Mouse (Mus musculus) neural tube, embryonic 13.5 days (tissue): Measurements from ENCODE around the gene Lsm14b. TPM values are rescaled to one million over a fixed set of nuclear protein-coding genes. Genes with fewer than 3 reads are reported as not detected.

Source experiments
- ATAC-seq: fragments of 200-750 bp; cut with Nextera tagmentation; 2 replicates; pipeline ENCODE4 v1.8.0; 2017; ENCODE audit warnings: low read depth, mild to moderate bottlenecking, moderate TSS enrichment, moderate library complexity
- H3K27ac ChIP-seq: fragments of 300-500 bp; sonication (generic); replicated peaks from 2 replicates; pipeline ENCODE4 v1.5.1; 2015; ENCODE audit warnings: moderate library complexity, mild to moderate bottlenecking, inconsistent platforms
- H3K27me3 ChIP-seq: fragments of 300-500 bp; sonication (generic); 2 replicates; pipeline ENCODE4 v1.6.1; 2015; ENCODE audit warnings: mild to moderate bottlenecking, inconsistent platforms
- H3K36me3 ChIP-seq: fragments of 300-500 bp; sonication (generic); 2 replicates; pipeline ENCODE4 v1.6.1; 2015; ENCODE audit warnings: mild to moderate bottlenecking, inconsistent platforms
- H3K4me1 ChIP-seq: fragments of 300-500 bp; sonication (generic); replicated peaks from 2 replicates; pipeline ENCODE4 v1.6.1; 2015; ENCODE audit warnings: inconsistent platforms
- H3K4me2 ChIP-seq: fragments of 300-500 bp; sonication (generic); 2 replicates; pipeline ENCODE4 v1.6.1; 2015; ENCODE audit warnings: inconsistent platforms, mild to moderate bottlenecking, moderate library complexity
- H3K4me3 ChIP-seq: fragments of 300-500 bp; sonication (generic); 2 replicates; pipeline ENCODE4 v1.5.1; 2015; ENCODE audit warnings: mild to moderate bottlenecking, inconsistent platforms
- H3K9ac ChIP-seq: fragments of 300-500 bp; sonication (generic); 2 replicates; pipeline ENCODE4 v1.6.1; 2015; ENCODE audit warnings: moderate library complexity, mild to moderate bottlenecking, inconsistent platforms
- H3K9me3 ChIP-seq: fragments of 300-500 bp; sonication (generic); 2 replicates; pipeline ENCODE4 v1.6.1; 2016; ENCODE audit warnings: inconsistent platforms
- WGBS: fragments of 180-500 bp; shearing (Covaris S2); methylation state at CpG from one replicate; pipeline ENCODE4 v1.1.7; 2015; 5-methylcytosine and 5-hydroxymethylcytosine counted together
- polyA plus RNA-seq: library from polyadenylated mRNA; unstranded; fragments of >200 nt; fragmentation: Nextera tagmentation; extraction: Ambion mirVana; gene quantifications from 2 replicates; pipeline ENCODE4 v1.2.1, GENCODE M21; 2015

Lsm14b gene
- polyA plus RNA-seq, 1 experiment from 2014 or later: 19.7 TPM

DNA sequence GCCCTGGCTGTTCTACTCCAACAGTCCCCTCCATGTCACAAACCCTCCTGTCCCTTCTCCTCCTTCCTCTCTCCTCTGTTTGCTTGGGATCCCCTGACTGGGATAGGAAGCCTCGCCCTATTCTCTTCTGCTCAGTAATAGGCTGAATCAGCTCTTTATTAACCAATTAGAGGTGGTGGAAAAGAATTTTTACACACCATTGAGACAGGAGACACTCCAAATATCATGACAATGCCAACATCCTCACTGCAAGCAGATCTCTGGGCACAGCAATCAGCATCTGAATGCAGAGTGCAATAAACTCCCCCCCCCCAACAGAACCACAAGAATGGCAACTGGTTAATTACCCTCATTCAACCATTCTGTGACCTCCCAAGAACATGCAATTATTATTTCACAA, 35.7 kb upstream of the Lsm14b start:
- H3K27me3 ChIP-seq: no peaks in the 10 kb centered on the region
- no peaks in the 10 kb centered on the region for H3K36me3 ChIP-seq
- no peak overlapping the region for H3K27ac ChIP-seq
- WGBS: 9% methylated on average over 1 of the region's 1 CpGs
- no peaks in the 10 kb centered on the region for H3K4me1 ChIP-seq
- H3K4me3 ChIP-seq: no peak overlapping the region
- no peak overlapping the region for H3K4me2 ChIP-seq
- ATAC-seq: no peak
- no peak overlapping the region for H3K9ac ChIP-seq
- no peaks in the 10 kb centered on the region for H3K9me3 ChIP-seq

DNA sequence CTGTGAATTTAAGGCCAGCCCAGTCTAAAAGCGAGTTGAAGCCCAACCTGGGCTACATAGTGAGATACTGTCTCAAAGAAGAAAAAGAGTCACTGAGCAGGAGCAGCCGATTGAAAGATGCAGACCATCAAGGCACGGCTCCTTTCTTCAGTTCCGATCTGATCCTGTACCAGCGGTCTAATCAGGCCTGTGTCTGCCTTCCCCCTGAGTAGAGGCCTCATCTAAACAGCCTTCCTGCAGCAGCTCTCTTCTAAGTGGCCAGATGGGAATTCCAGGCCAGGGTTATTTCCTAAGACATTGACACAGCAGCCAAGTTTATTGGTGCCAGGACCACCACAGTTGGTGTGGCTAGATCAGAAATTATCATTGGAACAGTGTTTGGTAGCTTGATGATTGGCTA, 31.7 kb upstream of the Lsm14b start:
- Histone ChIP-seq H3K9me3 (no peaks in the 10 kb centered on the region), H3K27me3 (no peaks in the 10 kb centered on the region), H3K9ac (no peak overlapping the region), H3K4me1 (no peaks in the 10 kb centered on the region), H3K4me2 (no peak overlapping the region), H3K27ac (no peak overlapping the region), H3K4me3 (no peak overlapping the region), H3K36me3 (no peaks in the 10 kb centered on the region)
- WGBS: 81% methylated on average over 5 of the region's 5 CpGs
- ATAC-seq: no peak

GRCm38 (mm10) chr2:179998431-179998830, 26.4 kb upstream of the Lsm14b start:
- Histone ChIP-seq H3K4me1 (no peaks in the 10 kb centered on the region), H3K4me3 (no peak overlapping the region), H3K27ac (no peak overlapping the region), H3K9ac (no peak overlapping the region), H3K9me3 (no peaks in the 10 kb centered on the region), H3K4me2 (no peak overlapping the region), H3K36me3 (no peaks in the 10 kb centered on the region), H3K27me3 (no peaks in the 10 kb centered on the region)
- WGBS: 81% methylated on average over 4 of the region's 4 CpGs
- ATAC-seq: no peak

DNA sequence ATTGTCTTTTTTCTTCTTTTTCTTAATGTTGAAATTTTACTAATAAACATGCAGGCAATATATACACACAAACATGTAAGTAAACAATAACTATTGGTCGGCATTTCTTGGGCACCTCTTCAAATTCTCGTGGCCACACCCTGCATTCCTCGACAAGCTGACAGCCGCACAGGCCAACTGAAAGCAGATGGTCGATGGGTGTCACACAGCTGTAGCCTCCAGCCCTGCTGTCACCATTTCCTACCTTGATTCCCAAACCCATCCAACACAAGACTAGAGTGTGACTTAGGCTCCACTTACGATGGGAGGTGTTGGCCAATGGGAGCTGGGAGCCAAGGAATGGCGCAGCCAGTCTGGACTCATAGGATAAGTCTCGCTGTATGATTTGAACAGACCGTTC, 23.2 kb upstream of the Lsm14b start:
- H3K27ac ChIP-seq: no peak overlapping the region
- no peaks in the 10 kb centered on the region for H3K27me3 ChIP-seq
- no peak overlapping the region for H3K9ac ChIP-seq
- H3K36me3 ChIP-seq: no peaks in the 10 kb centered on the region
- no peak for ATAC-seq
- H3K9me3 ChIP-seq: no peaks in the 10 kb centered on the region
- no peak overlapping the region for H3K4me3 ChIP-seq
- WGBS: 94% methylated on average over 9 of the region's 9 CpGs
- H3K4me2 ChIP-seq: no peak overlapping the region
- no peaks in the 10 kb centered on the region for H3K4me1 ChIP-seq

GRCm38 (mm10) chr2:180005656-180006351, 19.0 kb upstream of the Lsm14b start:
- ATAC-seq: no peak
- no peak overlapping the region for H3K27ac ChIP-seq
- no peak overlapping the region for H3K4me3 ChIP-seq
- no peak overlapping the region for H3K4me2 ChIP-seq
- 66% methylated on average over 5 of the region's 5 CpGs for WGBS
- H3K36me3 ChIP-seq: no peaks in the 10 kb centered on the region
- H3K9ac ChIP-seq: no peak overlapping the region
- no peaks in the 10 kb centered on the region for H3K9me3 ChIP-seq
- H3K4me1 ChIP-seq: no peaks in the 10 kb centered on the region
- no peaks in the 10 kb centered on the region for H3K27me3 ChIP-seq

GRCm38 (mm10) chr2:180006352-180007017, 18.3 kb upstream of the Lsm14b start:
- H3K27ac ChIP-seq: no peak overlapping the region
- ATAC-seq: no peak

DNA sequence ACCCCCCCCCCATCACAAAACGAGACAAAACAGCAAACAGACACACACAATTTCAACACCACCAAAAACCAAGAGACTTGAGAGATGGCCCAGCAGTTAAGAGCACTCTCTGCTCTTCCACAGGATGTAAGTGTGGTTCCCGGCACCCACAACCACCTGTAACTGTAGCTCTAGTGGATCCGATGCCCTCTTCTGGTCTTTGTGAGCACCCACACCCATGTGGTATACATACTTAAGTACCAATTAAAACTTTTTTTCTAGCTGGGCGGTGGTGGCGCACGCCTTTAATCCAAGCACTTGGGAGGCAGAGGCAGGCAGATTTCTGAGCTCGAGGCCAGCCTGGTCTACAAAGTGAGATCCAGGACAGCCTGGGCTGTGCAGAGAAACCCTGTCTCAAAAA, 14.1 kb upstream of the Lsm14b start:
- H3K4me1 ChIP-seq: no peaks in the 10 kb centered on the region
- H3K4me2 ChIP-seq: no peak overlapping the region
- WGBS: 94% methylated on average over 7 of the region's 7 CpGs
- H3K9me3 ChIP-seq: no peaks in the 10 kb centered on the region
- no peak overlapping the region for H3K27ac ChIP-seq
- no peak overlapping the region for H3K9ac ChIP-seq
- H3K4me3 ChIP-seq: no peak overlapping the region
- no peak for ATAC-seq
- no peaks in the 10 kb centered on the region for H3K36me3 ChIP-seq
- H3K27me3 ChIP-seq: no peaks in the 10 kb centered on the region

More at GRCm38 (mm10) chr2:180006352-180007017, 18.3 kb upstream of the Lsm14b start:
- Histone ChIP-seq H3K4me2 (no peak overlapping the region), H3K4me1 (no peaks in the 10 kb centered on the region), H3K4me3 (no peak overlapping the region), H3K9ac (no peak overlapping the region), H3K36me3 (no peaks in the 10 kb centered on the region), H3K9me3 (no peaks in the 10 kb centered on the region), H3K27me3 (no peaks in the 10 kb centered on the region)
- WGBS: 55% methylated on average over 9 of the region's 9 CpGs

DNA sequence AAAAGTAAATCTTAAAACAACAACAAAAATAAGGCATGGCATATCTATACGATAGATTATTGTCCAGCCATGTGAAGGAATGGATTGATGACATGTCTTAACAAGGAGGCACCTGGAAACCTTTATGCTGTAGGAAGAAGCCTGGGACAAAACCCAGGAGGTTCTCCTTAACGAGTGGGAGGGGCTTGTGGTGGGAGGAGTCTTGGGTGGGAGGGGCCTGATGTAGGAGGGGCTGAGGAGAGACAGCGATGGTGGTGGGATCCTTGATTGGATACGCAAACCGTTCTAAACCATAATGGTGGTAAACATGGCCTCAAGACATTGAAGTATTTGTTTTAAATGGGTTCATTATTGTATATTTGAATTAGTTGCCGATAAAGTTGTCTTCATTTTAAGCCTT, 13.4 kb upstream of the Lsm14b start:
- Histone ChIP-seq H3K27me3 (no peaks in the 10 kb centered on the region), H3K4me3 (no peak overlapping the region), H3K27ac (no peak overlapping the region), H3K36me3 (no peaks in the 10 kb centered on the region), H3K9ac (no peak overlapping the region), H3K4me2 (no peak overlapping the region), H3K9me3 (no peaks in the 10 kb centered on the region), H3K4me1 (no peaks in the 10 kb centered on the region)
- WGBS: 86% methylated on average over 6 of the region's 6 CpGs
- ATAC-seq: no peak

- Histone ChIP-seq H3K4me2 (no peak overlapping the region), H3K27ac (no peak overlapping the region), H3K9me3 (no peaks in the 10 kb centered on the region), H3K9ac (no peak overlapping the region), H3K4me1 (peaks cover 3% of the 10 kb centered on the region; the same call in 1 of the 2 replicates), H3K27me3 (no peaks in the 10 kb centered on the region; the same call in 1 of the 2 replicates), H3K4me3 (no peak overlapping the region), H3K36me3 (no peaks in the 10 kb centered on the region)
- WGBS: 93% methylated on average over 7 of the region's 7 CpGs
- no peak for ATAC-seq
Observed at GRCm38 (mm10) chr2:180013686-180014085, 11.1 kb upstream of the Lsm14b start.

DNA sequence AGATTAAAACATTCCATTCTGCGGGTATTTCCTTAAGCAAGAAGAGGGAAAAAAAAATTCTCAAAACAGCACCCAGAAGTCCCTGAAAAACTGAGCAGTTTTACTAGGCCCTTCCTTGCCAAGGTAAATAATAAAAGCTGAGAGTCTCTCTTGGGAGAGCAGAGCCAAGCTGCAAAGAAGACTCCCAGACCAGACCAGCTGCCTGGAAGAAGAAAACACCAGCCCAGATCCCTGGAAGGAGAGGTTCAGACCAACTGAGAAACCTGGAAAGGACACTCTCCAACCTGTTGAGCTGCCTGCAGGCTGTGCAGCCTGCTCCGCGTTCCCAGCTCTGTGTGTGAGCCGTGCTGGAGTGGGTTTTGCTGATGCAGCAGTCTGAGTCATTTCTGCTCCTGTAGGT, 7.2 kb upstream of the Lsm14b start:
- no peaks in the 10 kb centered on the region for H3K36me3 ChIP-seq
- H3K4me1 ChIP-seq: peaks cover 6% of the 10 kb centered on the region; the same call in 1 of the 2 replicates
- 71% methylated on average over 4 of the region's 4 CpGs for WGBS
- H3K9me3 ChIP-seq: no peaks in the 10 kb centered on the region
- no peak overlapping the region for H3K4me2 ChIP-seq
- no peak for ATAC-seq
- H3K27ac ChIP-seq: no peak overlapping the region
- no peak overlapping the region for H3K4me3 ChIP-seq
- peaks cover 26% of the 10 kb centered on the region for H3K27me3 ChIP-seq
- no peak overlapping the region for H3K9ac ChIP-seq

- Histone ChIP-seq H3K9me3 (no peaks in the 10 kb centered on the region), H3K27ac (no peak overlapping the region), H3K4me3 (no peak overlapping the region), H3K4me2 (no peak overlapping the region), H3K27me3 (peaks cover 35% of the 10 kb centered on the region), H3K9ac (no peak overlapping the region), H3K36me3 (no peaks in the 10 kb centered on the region), H3K4me1 (peaks cover 6% of the 10 kb centered on the region; the same call in 1 of the 2 replicates)
- ATAC-seq: no peak
- 74% methylated on average over 9 of the region's 9 CpGs for WGBS
Observed at GRCm38 (mm10) chr2:180018573-180018972, 6.2 kb upstream of the Lsm14b start.

GRCm38 (mm10) chr2:180020091-180020661, 4.6 kb upstream of the Lsm14b start:
- no peaks in the 10 kb centered on the region for H3K9me3 ChIP-seq
- no peak overlapping the region for H3K9ac ChIP-seq
- WGBS: 79% methylated on average over 7 of the region's 7 CpGs
- no peak overlapping the region for H3K27ac ChIP-seq
- H3K36me3 ChIP-seq: no peaks in the 10 kb centered on the region
- no peak for ATAC-seq
- peaks cover 37% of the 10 kb centered on the region for H3K27me3 ChIP-seq
- H3K4me2 ChIP-seq: no peak overlapping the region
- peaks cover 6% of the 10 kb centered on the region; the same call in 1 of the 2 replicates for H3K4me1 ChIP-seq
- no peak overlapping the region for H3K4me3 ChIP-seq
